14 mouse cellular contexts compared by ENCODE assay signal in the genomic region with DNA sequence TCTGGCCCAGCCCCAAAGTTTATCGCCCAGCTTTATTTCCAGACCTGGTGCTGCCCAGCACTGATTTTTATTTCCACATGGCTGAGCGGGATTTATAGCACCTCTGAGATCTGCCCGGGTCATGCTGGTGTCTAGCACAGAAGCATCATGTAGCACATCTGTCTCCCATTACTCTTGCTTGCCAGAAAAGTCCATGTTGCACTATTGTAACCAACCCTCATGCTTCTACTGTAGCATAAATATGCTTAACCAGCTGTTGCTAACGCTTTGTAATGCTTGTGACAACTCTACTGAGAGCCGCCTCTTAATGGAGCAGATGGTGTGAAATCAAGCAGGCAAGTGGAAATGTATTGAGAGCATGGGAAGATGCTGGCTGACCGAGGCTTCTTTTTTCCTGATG.
DNase-seq lines count a peak whose midpoint lies in the region; ATAC-seq and TF ChIP-seq lines count a peak whose summit lies in the region.
"Had no signal": no experiment of that assay in that cellular context is flagged by ENCODE, and none has a peak within 500 bp of the region (broad histone marks: within the 10 kb centered on the region; RNA-seq: fewer than 3 reads in every experiment).

No protein-coding gene starts in this region.

- no peak for TF ChIP-seq EP300 in stomach, postnatal 0 days (optimal IDR thresholded peaks at IDR 0.05)

- no peak overlapping the region for H3K27ac ChIP-seq in intestine, embryonic 16.5 days (ENCODE audit: low read length)
- no peak overlapping the region for H3K27ac ChIP-seq in intestine, postnatal 0 days (ENCODE audit: low read depth, low read length)
- H3K27ac ChIP-seq in stomach, embryonic 16.5 days (ENCODE audit: low read length): no peak overlapping the region
- H3K27ac ChIP-seq in stomach, postnatal 0 days (replicated peaks): no peak overlapping the region
- H3K27ac ChIP-seq: midbrain, embryonic 13.5 days had no signal

- no peak overlapping the region for H3K9ac ChIP-seq in intestine, embryonic 16.5 days (ENCODE audit: low read depth, low read length)
- no peak overlapping the region for H3K9ac ChIP-seq in intestine, postnatal 0 days (ENCODE audit: low read depth, low read length)
- no peak overlapping the region for H3K9ac ChIP-seq in stomach, embryonic 16.5 days (ENCODE audit: low read length)
- no peak overlapping the region for H3K9ac ChIP-seq in stomach, postnatal 0 days (ENCODE audit: low read length)
- H3K9ac ChIP-seq: liver, postnatal 0 days; midbrain, embryonic 13.5 days had no signal

- H3K4me2 ChIP-seq in intestine, embryonic 16.5 days (ENCODE audit: low read depth, low read length): no peak overlapping the region
- no peak overlapping the region for H3K4me2 ChIP-seq in intestine, postnatal 0 days (replicated peaks; ENCODE audit: low read depth)
- H3K4me2 ChIP-seq in stomach, embryonic 16.5 days (ENCODE audit: low read depth, low read length): no peak overlapping the region
- no peak overlapping the region for H3K4me2 ChIP-seq in stomach, postnatal 0 days (replicated peaks; ENCODE audit: low read depth)
- H3K4me2 ChIP-seq: midbrain, embryonic 13.5 days had no signal

- H3K9me3 ChIP-seq in intestine, embryonic 16.5 days (ENCODE audit: control insufficient read depth, low read length): no peaks in the 10 kb centered on the region
- H3K9me3 ChIP-seq in intestine, postnatal 0 days (ENCODE audit: control insufficient read depth): no peaks in the 10 kb centered on the region
- H3K9me3 ChIP-seq in stomach, embryonic 16.5 days (replicated peaks; ENCODE audit: control insufficient read depth, low read length): no peaks in the 10 kb centered on the region
- no peaks in the 10 kb centered on the region for H3K9me3 ChIP-seq in stomach, postnatal 0 days (ENCODE audit: control insufficient read depth, low read length)
- H3K9me3 ChIP-seq: midbrain, embryonic 13.5 days had no signal

- no peak for DNase-seq in stomach, postnatal 0 days (ENCODE audit: low spot score)
- peak; percentile 22 for DNase-seq in layer of hippocampus, adult 9-11 months
- DNase-seq in B cell, adult 2 months: no peak
- DNase-seq in adrenal gland, adult 8-10 months: no peak
- DNase-seq: cerebellum, adult 8-10 months; gastrocnemius, postnatal 14 days; liver, postnatal 0 days; thymus, adult 2 months had no signal

- peak; percentile 36; the same call in 1 of the 2 replicates for ATAC-seq in intestine, embryonic 16.5 days
- no peak for ATAC-seq in intestine, postnatal 0 days
- 0 out of 2 replicates have a peak, but pooled peaks have one; percentile 5 for ATAC-seq in stomach, embryonic 16.5 days (ENCODE audit: insufficient read depth, low FRiP score)
- ATAC-seq in stomach, postnatal 0 days (ENCODE audit: low FRiP score, low TSS enrichment): no peak
- ATAC-seq in activated CD4-positive, CD25-positive, alpha-beta regulatory T cell, adult 4 months: no peak
- ATAC-seq: liver, postnatal 0 days; midbrain, embryonic 13.5 days had no signal

- H3K27me3 ChIP-seq in intestine, embryonic 16.5 days (replicated peaks; ENCODE audit: control insufficient read depth, insufficient read depth, low read length): no peaks in the 10 kb centered on the region
- H3K27me3 ChIP-seq in intestine, postnatal 0 days (replicated peaks; ENCODE audit: control insufficient read depth, insufficient read depth, low read length): no peaks in the 10 kb centered on the region
- no peaks in the 10 kb centered on the region for H3K27me3 ChIP-seq in stomach, embryonic 16.5 days (ENCODE audit: control insufficient read depth, insufficient read depth, low read length)
- no peaks in the 10 kb centered on the region for H3K27me3 ChIP-seq in stomach, postnatal 0 days (ENCODE audit: control insufficient read depth, insufficient read depth, low read length)
- H3K27me3 ChIP-seq: CH12.LX; midbrain, embryonic 13.5 days had no signal

- H3K4me1 ChIP-seq in intestine, embryonic 16.5 days (ENCODE audit: control insufficient read depth, insufficient read depth, low read length): no peaks in the 10 kb centered on the region
- H3K4me1 ChIP-seq in intestine, postnatal 0 days (replicated peaks; ENCODE audit: control insufficient read depth, insufficient read depth, low read length): no peaks in the 10 kb centered on the region
- no peaks in the 10 kb centered on the region for H3K4me1 ChIP-seq in stomach, embryonic 16.5 days (ENCODE audit: control insufficient read depth, insufficient read depth, low read length)
- no peaks in the 10 kb centered on the region for H3K4me1 ChIP-seq in stomach, postnatal 0 days (replicated peaks; ENCODE audit: control insufficient read depth, insufficient read depth)
- H3K4me1 ChIP-seq: midbrain, embryonic 13.5 days had no signal

- no peak overlapping the region for H3K4me3 ChIP-seq in intestine, embryonic 16.5 days (ENCODE audit: low read length)
- no peak overlapping the region for H3K4me3 ChIP-seq in intestine, postnatal 0 days (ENCODE audit: low read depth, low read length)
- H3K4me3 ChIP-seq in stomach, embryonic 16.5 days (replicated peaks; ENCODE audit: low read length): no peak overlapping the region
- no peak overlapping the region for H3K4me3 ChIP-seq in stomach, postnatal 0 days (ENCODE audit: low read depth, low read length)
- H3K4me3 ChIP-seq: midbrain, embryonic 13.5 days had no signal

- WGBS in intestine, embryonic 16.5 days: 59% methylated on average over 6 of the region's 6 CpGs
- 68% methylated on average over 6 of the region's 6 CpGs for WGBS in intestine, postnatal 0 days
- WGBS in stomach, embryonic 16.5 days: 60% methylated on average over 6 of the region's 6 CpGs
- WGBS in stomach, postnatal 0 days: 56% methylated on average over 6 of the region's 6 CpGs

- TF ChIP-seq CTCF in intestine, postnatal 0 days (IDR thresholded peaks at IDR 0.05; ENCODE audit: low read depth): no peak
- no peak for TF ChIP-seq CTCF in stomach, postnatal 0 days (IDR thresholded peaks at IDR 0.05; ENCODE audit: low read depth)

- H3K36me3 ChIP-seq in intestine, embryonic 16.5 days (ENCODE audit: control insufficient read depth, insufficient read depth, low read length): no peaks in the 10 kb centered on the region
- no peaks in the 10 kb centered on the region for H3K36me3 ChIP-seq in intestine, postnatal 0 days (ENCODE audit: control insufficient read depth, insufficient read depth)
- H3K36me3 ChIP-seq in stomach, embryonic 16.5 days (ENCODE audit: control insufficient read depth, insufficient read depth, low read length): no peaks in the 10 kb centered on the region
- H3K36me3 ChIP-seq in stomach, postnatal 0 days (ENCODE audit: control insufficient read depth, insufficient read depth, low read length): no peaks in the 10 kb centered on the region
- H3K36me3 ChIP-seq: midbrain, embryonic 13.5 days had no signal

Comparison
In these comparisons a context has a peak if more than half of its experiments do, and no peak if none do; other contexts are left out.
1. ATAC-seq: peak in intestine, embryonic 16.5 days (single experiment) and stomach, embryonic 16.5 days (single experiment); none in intestine, postnatal 0 days (single experiment), stomach, postnatal 0 days (single experiment) and activated CD4-positive, CD25-positive, alpha-beta regulatory T cell, adult 4 months (single experiment).